Comparison of ENCODE assay signal across 9 mouse cellular contexts in genomic region chr9:115236352-115236841, GRCm38 (mm10).
A peak's percentile ranks its signal among the peaks of the same experiment; 100 is the strongest.
DNase-seq lines count a peak whose midpoint lies in the region.
"Had no signal": no experiment of that assay in that cellular context is flagged by ENCODE, and none has a peak within 500 bp of the region (broad histone marks: within the 10 kb centered on the region; RNA-seq: fewer than 3 reads in every experiment).

No protein-coding gene starts in this region.

- DNase-seq in urinary bladder, postnatal 25 days (ENCODE audit: low spot score) = peak; percentile 14
- DNase-seq in urinary bladder, postnatal 4 days (ENCODE audit: low spot score in 2 of 2) = no peak
- peak; percentile 65 for DNase-seq in fibroblast of lung, adult 2 months (ENCODE audit: low read depth)
- peak; percentile 78 for DNase-seq in kidney, adult 9 months
- DNase-seq in thymus, postnatal 0 days (ENCODE audit: low spot score) = no peak
- DNase-seq in cerebellum, postnatal 14 days = no peak
- no peak for DNase-seq in frontal cortex, postnatal 14 days (ENCODE audit: low spot score in 2 of 2)
- DNase-seq: cerebellum, postnatal 25 days; forebrain, postnatal 0 days had no signal

Comparison
In these comparisons a context has a peak if more than half of its experiments do, and no peak if none do; other contexts are left out.
1. DNase-seq: peak in urinary bladder, postnatal 25 days (single experiment), fibroblast of lung, adult 2 months (single experiment) and kidney, adult 9 months (single experiment); none in urinary bladder, postnatal 4 days (0 of 2), thymus, postnatal 0 days (single experiment), cerebellum, postnatal 14 days (0 of 2) and frontal cortex, postnatal 14 days (0 of 2).